Mouse (Mus musculus) intestine, embryonic 14.5 days (tissue): ENCODE data around the gene Gcn1l1. TPM values are rescaled to one million over a fixed set of nuclear protein-coding genes. Genes with fewer than 3 reads are reported as not detected.
"Not testable (repeated sequence)": the region's sequence is repeated elsewhere in the genome, so short reads cannot be mapped to it uniquely, and the experiment has no call there.

Experiments
- ATAC-seq: fragments of 200-750 bp; cut with Nextera tagmentation; replicated peaks from 2 replicates; pipeline ENCODE4 v1.8.0; 2017; ENCODE audit warnings: low read depth, moderate number of reproducible peaks, moderate TSS enrichment, moderate library complexity; ENCODE audit not compliant: low FRiP score, low TSS enrichment
- DNase-seq: peaks from one replicate; pipeline ENCODE4 v3.0.0-alpha.2; 2018; ENCODE audit warnings: low spot score
- H3K27ac ChIP-seq: fragments of 300-500 bp; sonication (generic); 2 replicates; pipeline ENCODE4 v1.5.1; 2014; ENCODE audit warnings: low read depth, mild to moderate bottlenecking, control low read depth
- H3K27me3 ChIP-seq: fragments of 300-500 bp; sonication (generic); replicated peaks from 2 replicates; pipeline ENCODE4 v1.6.1; 2014; ENCODE audit warnings: low read length, control low read depth; ENCODE audit not compliant: control insufficient read depth, insufficient read depth
- H3K36me3 ChIP-seq: fragments of 300-500 bp; sonication (generic); 2 replicates; pipeline ENCODE4 v1.6.1; 2014; ENCODE audit warnings: low read length, control low read depth; ENCODE audit not compliant: control insufficient read depth, insufficient read depth
- H3K4me1 ChIP-seq: fragments of 300-500 bp; sonication (generic); replicated peaks from 2 replicates; pipeline ENCODE4 v1.6.1; 2014; ENCODE audit warnings: low read length, control low read depth, mixed read lengths; ENCODE audit not compliant: control insufficient read depth, insufficient read depth
- H3K4me2 ChIP-seq: fragments of 300-500 bp; sonication (generic); 2 replicates; pipeline ENCODE4 v1.6.1; 2014; ENCODE audit warnings: low read length
- H3K4me3 ChIP-seq: fragments of 300-500 bp; sonication (generic); 2 replicates; pipeline ENCODE4 v1.5.1; 2014; ENCODE audit warnings: low read depth, low read length, control low read depth, mixed read lengths
- H3K9ac ChIP-seq: fragments of 300-500 bp; sonication (generic); 2 replicates; pipeline ENCODE4 v1.6.1; 2014; ENCODE audit warnings: mild to moderate bottlenecking, low read length
- H3K9me3 ChIP-seq: fragments of 300-500 bp; sonication (generic); 2 replicates; pipeline ENCODE4 v1.6.1; 2016; ENCODE audit warnings: low read length, control low read depth; ENCODE audit not compliant: control insufficient read depth
- WGBS: fragments of 180-500 bp; shearing (Covaris S2); extraction: QIAGEN DNeasy Blood & Tissue Kit; methylation state at CpG from one replicate; pipeline ENCODE4 v1.1.7; 2014; 5-methylcytosine and 5-hydroxymethylcytosine counted together
- polyA plus RNA-seq: library from polyadenylated mRNA; unstranded; fragments of >200 nt; fragmentation: Nextera tagmentation; extraction: Ambion mirVana; gene quantifications from 2 replicates; pipeline ENCODE4 v1.2.1, GENCODE M21; 2014

Gcn1l1 gene
- polyA plus RNA-seq = 43.6 and 44.8 TPM in 2 replicates

DNA sequence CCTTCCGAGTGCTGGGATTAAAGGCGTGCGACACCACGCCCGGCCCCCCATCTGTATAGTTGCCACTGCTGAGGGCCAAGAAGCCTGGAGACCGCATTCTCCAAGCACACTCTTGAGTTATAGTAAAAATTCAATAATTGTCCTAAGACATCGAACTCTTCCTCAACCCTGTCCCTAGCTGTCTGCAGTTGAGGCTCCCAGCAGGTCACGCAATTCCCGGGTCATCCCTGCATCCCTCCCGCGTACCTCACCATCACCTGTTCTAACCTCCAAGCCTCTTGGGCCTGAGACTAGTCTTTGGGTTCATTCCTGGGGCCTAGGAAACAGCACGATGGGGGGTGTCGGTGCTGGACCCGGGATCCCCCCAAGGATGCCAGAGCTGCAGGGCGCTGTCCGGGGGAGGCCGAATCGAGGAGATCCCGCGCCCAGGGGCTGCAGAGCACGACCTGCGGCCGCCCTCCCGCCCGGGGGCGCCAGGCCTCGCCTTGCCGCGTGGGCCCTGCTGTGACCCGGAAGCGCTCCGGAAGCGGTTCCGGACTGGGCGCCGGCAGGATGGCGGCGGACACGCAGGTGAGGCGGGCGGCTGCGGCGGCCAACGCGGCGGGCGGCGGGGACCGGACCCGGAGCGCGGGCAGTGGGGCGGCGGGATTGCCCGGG is at the start of gene Gcn1l1:
Gene Gcn1l1 (plus strand): TSS at position 518 of the 657 bp plus-strand sequence.
- Histone ChIP-seq H3K9me3 (no peaks in the 10 kb centered on the region), H3K4me3 (peak within 1 kb of the TSS; percentile 83), H3K9ac (peak within 1 kb of the TSS; percentile 85), H3K4me1 (peaks cover 29% of the 10 kb centered on the region), H3K27ac (peak within 1 kb of the TSS; percentile 63), H3K4me2 (peak within 1 kb of the TSS; percentile 96), H3K36me3 (peaks cover 42% of the 10 kb centered on the region), H3K27me3 (no peaks in the 10 kb centered on the region)
- 3% methylated on average over 49 of the region's 55 CpGs for WGBS
- peak; percentile 89 for ATAC-seq
- peak; percentile 85 for DNase-seq

- peak overlapping the region; percentile 54 for H3K27ac ChIP-seq
- H3K4me1 ChIP-seq = peaks cover 29% of the 10 kb centered on the region
- H3K27me3 ChIP-seq = no peaks in the 10 kb centered on the region
- H3K9ac ChIP-seq = no peak overlapping the region
- no peaks in the 10 kb centered on the region for H3K9me3 ChIP-seq
- no peak for ATAC-seq
- H3K4me3 ChIP-seq = no peak overlapping the region
- no peak overlapping the region for H3K4me2 ChIP-seq
- H3K36me3 ChIP-seq = no peaks in the 10 kb centered on the region
- 75% methylated on average over 32 of the region's 32 CpGs for WGBS
- DNase-seq = no peak
Observed at GRCm38 (mm10) chr5:115516081-115516907, 48.8 kb upstream of the Gcn1l1 start.

- ATAC-seq (no peak), DNase-seq (no peak)
- Histone ChIP-seq H3K27ac (peak overlapping the region; percentile 54), H3K36me3 (no peaks in the 10 kb centered on the region), H3K4me1 (peaks cover 35% of the 10 kb centered on the region), H3K9me3 (no peaks in the 10 kb centered on the region), H3K4me3 (no peak overlapping the region), H3K4me2 (no peak overlapping the region), H3K9ac (no peak overlapping the region), H3K27me3 (no peaks in the 10 kb centered on the region)
- WGBS = 83% methylated on average over 7 of the region's 7 CpGs
Observed at GRCm38 (mm10) chr5:115516908-115517307, 48.1 kb upstream of the Gcn1l1 start.

- H3K9me3 ChIP-seq = no peaks in the 10 kb centered on the region
- H3K27ac ChIP-seq = no peak overlapping the region
- ATAC-seq = no peak
- DNase-seq = no peak
- no peak overlapping the region for H3K4me3 ChIP-seq
- no peak overlapping the region for H3K4me2 ChIP-seq
- H3K27me3 ChIP-seq = no peaks in the 10 kb centered on the region
- peaks cover 41% of the 10 kb centered on the region for H3K4me1 ChIP-seq
- no peak overlapping the region for H3K9ac ChIP-seq
- WGBS = 90% methylated on average over 9 of the region's 9 CpGs
- H3K36me3 ChIP-seq = no peaks in the 10 kb centered on the region
Observed at GRCm38 (mm10) chr5:115517501-115517900, 47.6 kb upstream of the Gcn1l1 start.

GRCm38 (mm10) chr5:115518214-115518613 is 46.8 kb upstream of the Gcn1l1 start:
- H3K27ac ChIP-seq, H3K36me3 ChIP-seq, DNase-seq, H3K4me3 ChIP-seq, H3K27me3 ChIP-seq, ATAC-seq, H3K4me2 ChIP-seq, H3K9ac ChIP-seq, H3K9me3 ChIP-seq: not testable (repeated sequence)
- WGBS = 95% methylated on average over 6 of the region's 8 CpGs
- H3K4me1 ChIP-seq = peaks cover 44% of the 10 kb centered on the region

DNA sequence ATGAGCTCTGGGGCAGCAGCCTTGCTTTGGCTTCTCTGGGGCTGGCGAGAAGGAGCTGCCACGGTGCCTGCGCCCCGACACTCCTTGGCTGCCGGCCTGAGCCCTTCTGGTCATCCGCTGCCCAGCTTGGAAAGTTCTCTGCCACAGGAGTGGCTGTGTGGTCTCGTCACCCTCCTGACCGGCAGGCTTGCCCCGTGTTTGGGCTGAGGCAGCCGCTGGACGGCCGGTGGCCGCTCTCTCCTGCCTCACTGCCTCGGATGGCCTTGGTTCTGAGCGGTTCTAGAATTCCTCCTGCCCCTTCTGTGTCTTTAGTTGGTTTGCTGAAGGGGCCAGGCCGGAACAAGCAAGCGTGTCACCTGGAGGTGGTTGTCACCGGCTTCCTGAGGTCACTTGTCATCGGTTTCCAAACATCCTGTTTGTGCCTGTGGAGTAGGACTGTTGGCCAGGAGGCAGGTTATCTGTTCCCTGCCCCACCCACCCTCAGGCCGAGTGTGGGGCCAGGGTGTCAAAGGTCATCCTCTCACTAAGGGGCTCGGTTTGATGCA is 44.7 kb upstream of the Gcn1l1 start:
- no peaks in the 10 kb centered on the region for H3K9me3 ChIP-seq
- H3K27me3 ChIP-seq = no peaks in the 10 kb centered on the region
- 64% methylated on average over 21 of the region's 21 CpGs for WGBS
- no peak for DNase-seq
- H3K9ac ChIP-seq = no peak overlapping the region
- no peak overlapping the region for H3K4me2 ChIP-seq
- peaks cover 45% of the 10 kb centered on the region for H3K4me1 ChIP-seq
- H3K36me3 ChIP-seq = no peaks in the 10 kb centered on the region
- H3K4me3 ChIP-seq = no peak overlapping the region
- ATAC-seq = no peak
- H3K27ac ChIP-seq = peak overlapping the region; percentile 47; the same call in 1 of the 2 replicates

- peak overlapping the region; percentile 57 for H3K27ac ChIP-seq
- H3K4me1 ChIP-seq = peaks cover 38% of the 10 kb centered on the region
- H3K36me3 ChIP-seq = no peaks in the 10 kb centered on the region
- H3K9me3 ChIP-seq = no peaks in the 10 kb centered on the region
- H3K4me2 ChIP-seq = no peak overlapping the region
- no peak overlapping the region for H3K9ac ChIP-seq
- H3K4me3 ChIP-seq = no peak overlapping the region
- ATAC-seq (0 out of 2 replicates have a peak, but pooled peaks have one; percentile 14), DNase-seq (peak; percentile 59)
- WGBS = 50% methylated on average over 20 of the region's 21 CpGs
- H3K27me3 ChIP-seq = no peaks in the 10 kb centered on the region
Observed at GRCm38 (mm10) chr5:115521553-115522461, 43.2 kb upstream of the Gcn1l1 start.

DNA sequence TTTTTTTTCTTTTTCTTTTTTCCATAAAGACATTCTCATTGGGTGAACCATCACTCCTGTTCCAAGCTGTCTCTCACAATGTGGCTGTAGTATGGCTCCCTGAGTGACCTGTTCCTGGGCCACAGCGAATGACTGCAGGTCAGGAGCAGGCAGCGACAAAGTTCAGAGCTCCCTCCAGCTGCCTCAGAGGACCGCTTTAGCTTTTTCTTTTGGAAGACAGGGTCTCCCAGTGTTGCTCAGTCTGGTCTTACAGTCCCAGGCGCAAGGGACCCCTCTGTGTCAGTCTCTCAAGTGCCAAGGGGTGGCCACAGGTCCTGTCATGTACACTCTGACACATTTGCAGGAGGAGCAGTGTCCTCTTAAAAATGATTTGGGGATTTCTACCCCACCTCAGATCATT is 42.5 kb upstream of the Gcn1l1 start:
- Histone ChIP-seq H3K9ac (no peak overlapping the region), H3K4me3 (no peak overlapping the region), H3K27me3 (no peaks in the 10 kb centered on the region), H3K4me1 (peaks cover 38% of the 10 kb centered on the region), H3K9me3 (no peaks in the 10 kb centered on the region), H3K36me3 (no peaks in the 10 kb centered on the region), H3K4me2 (no peak overlapping the region), H3K27ac (peak overlapping the region; percentile 29)
- ATAC-seq (no peak), DNase-seq (no peak)
- 81% methylated on average over 4 of the region's 4 CpGs for WGBS
